Mouse (Mus musculus) spleen, embryonic (tissue): ENCODE data around the gene Pla2g1b.

Source experiments
- CTCF ChIA-PET: fragments of 350-600 bp; sonication (Branson Sonifier 250); formaldehyde crosslinking; loops from one replicate; lab custom pipeline; 2022; lab: Charles Lee

The Pla2g1b gene

DNA sequence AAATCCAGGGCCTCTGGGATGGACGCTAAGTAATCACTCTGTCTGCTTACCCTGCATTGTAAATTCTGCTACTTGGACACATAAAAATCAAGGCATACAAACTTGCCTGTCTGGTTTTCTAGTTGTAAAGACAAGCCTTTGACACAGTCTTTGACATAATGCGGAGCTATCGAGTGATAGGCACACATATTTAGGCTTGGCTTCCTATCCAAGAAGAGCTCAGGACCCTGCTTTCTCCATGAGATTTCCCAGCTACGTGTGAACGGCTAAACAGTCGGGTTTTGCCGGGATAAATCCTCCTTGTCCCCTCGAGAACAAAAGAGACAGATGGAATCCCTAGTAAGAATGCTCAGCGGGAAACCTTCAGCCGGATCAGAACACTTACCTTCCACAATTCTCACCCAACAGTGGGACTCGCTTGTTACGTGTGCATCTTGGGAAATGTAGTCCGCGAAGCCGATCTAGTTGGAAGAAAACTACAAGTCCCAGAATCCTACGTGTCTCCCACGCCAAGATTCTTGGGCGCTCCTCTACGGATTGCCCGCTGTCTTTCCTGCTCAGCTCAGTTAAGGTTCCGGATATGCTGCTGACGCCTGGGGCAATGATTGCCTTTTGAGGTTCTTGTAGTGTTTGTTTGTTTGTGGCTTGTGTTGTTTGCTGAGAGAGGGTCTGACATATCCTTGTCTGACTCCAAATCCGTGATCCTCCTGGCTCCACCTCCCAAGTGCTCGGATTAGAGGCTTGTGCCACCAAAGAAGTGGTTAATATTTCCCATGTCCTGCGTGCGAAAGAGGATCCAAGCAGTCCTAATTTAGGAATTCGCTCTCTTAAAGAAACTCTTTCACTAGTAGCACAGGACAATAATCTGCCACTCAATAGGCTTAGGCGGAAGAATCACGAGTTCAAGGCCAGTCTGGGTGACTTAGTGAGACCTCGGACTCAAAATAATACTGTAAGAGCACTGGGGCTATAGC is 18.2 kb downstream of the Pla2g1b start, which contains the start of gene Sirt4:
TSS of gene Sirt4 (minus strand) at position 779 of the 974 bp plus-strand sequence.
- CTCF ChIA-PET = interaction anchor here (0.7 to 1.1 kb wide), 3 partner anchors 8 to 12 kb away, joined by 3 to 13 read pairs (median 3); no protein-coding TSS in a partner anchor

DNA sequence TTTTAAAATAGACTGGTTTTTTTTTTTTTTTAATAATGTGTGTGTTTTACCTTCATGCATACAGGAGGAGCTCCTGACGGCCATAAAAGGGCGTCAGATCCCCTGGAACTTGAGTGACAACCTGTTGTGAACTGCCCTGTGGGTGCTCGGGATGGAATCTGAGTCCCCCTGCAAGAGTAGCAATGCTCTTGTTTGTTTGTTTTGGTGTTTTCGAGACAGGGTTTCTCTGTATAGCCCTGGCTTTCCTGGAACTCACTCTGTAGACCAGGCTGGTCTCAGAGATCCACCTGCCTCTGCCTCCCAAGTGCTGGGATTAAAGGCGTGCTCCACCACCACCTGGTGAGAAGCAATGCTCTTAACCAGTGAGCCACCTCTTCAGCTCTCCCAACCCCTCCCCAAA is 18.9 kb downstream of the Pla2g1b start:
- CTCF ChIA-PET = interaction anchor here (0.7 kb wide), 1 partner anchor 9 kb away, joined by 13 read pairs; no protein-coding TSS in a partner anchor

DNA sequence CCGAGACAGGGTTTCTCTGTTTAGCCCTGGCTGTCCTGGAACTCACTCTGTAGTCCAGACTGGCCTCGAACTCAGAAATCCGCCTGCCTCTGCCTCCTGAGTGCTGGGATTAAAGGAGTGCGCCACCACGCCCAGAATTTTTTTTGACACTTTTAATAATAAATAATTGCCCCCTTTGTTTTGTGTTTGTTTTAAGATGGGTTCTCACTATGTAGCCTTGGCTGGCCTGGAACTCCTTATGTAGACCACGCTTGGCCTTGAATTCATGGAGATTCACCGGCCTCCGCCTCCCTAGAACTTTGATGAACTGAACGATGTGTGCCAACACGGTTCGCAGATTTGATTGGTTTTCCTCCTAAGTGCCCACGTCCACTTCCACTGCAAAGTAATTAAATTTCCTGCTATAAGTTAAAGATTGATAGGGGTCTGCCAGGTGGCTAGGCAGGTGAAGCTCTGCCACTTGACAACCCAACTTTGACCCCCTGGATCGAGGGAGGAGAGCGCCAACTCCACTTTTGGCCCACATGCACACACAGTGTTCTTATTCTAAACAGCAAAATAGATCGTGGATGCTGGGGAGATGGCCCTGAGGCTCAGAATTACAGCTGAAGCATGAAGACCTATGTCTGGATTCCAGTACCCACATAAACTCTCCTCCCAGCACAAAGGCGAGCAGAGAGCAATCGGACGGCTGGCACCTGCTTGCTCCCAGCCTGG is 19.6 kb downstream of the Pla2g1b start:
- CTCF ChIA-PET = interaction anchor here (0.7 kb wide), 1 partner anchor 9 kb away, joined by 13 read pairs; no protein-coding TSS in a partner anchor

DNA sequence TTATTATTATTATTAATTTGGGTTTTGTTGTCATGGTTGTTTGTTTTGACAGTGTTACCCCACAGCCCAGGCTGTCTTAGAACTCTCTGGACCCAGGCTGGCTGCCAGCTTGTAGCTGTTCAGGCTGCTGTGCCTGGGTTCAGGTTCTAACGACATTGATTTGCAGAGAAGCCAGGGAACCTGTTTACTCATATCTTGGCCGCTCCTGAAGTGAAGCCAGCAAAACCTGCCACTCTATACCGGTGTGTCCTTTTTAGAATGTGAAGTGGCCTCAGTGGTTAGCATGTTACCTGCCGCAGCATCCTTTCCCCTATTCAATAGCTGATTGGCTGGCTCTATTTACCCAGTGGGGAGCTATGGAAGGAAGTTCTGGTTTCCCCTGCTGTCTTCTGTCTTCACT is 20.7 kb downstream of the Pla2g1b start:
- CTCF ChIA-PET = no interaction called here

DNA sequence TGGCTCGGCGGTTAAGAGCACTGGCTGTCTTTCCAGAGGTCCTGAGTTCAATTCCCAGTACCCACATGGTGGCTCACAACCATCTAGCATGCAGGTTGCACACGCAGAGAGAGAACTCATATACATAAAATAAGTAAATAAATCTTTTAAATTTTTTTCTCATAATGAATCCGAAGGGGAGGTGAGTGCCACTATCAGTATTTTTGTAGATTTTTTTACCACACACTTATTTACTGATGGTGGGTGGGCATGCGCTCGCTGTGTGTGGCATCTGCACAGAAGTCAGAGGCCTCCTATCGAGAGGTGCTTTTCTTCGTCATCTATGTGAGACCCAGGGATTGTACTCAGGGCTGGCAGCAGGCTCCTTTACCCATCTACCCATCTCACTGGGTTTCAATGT is 21.3 kb downstream of the Pla2g1b start:
- CTCF ChIA-PET = no interaction called here

DNA sequence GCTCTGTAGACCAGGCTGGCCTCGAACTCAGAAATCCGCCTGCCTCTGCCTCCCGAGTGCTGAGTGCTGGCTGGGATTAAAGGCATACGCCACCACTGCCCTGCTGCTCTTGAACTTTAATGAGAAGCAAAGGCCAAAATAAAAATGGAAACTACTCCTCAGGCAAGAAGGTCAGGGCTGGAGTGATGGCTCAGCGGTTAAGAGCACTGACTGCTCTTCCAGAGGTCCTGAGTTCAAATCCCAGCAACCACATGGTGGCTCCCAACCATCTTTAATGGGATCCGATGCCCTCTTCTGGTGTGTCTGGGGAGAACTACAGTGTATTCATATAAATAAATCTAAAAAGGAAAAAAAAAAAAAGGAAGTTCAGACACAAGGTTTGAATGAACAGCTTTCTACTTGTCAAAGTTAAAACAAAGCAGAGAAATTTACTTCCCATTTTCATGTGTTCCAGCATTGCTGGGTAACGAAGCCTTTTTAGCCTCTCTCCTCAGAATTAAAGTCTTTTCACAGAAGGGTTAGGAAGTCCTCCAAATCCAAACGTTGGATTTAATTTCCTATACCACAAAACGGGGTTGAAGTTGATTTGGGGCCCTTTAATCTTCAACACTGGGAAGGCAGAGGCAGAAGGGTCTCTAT is 22.0 kb downstream of the Pla2g1b start:
- CTCF ChIA-PET = no interaction called here

DNA sequence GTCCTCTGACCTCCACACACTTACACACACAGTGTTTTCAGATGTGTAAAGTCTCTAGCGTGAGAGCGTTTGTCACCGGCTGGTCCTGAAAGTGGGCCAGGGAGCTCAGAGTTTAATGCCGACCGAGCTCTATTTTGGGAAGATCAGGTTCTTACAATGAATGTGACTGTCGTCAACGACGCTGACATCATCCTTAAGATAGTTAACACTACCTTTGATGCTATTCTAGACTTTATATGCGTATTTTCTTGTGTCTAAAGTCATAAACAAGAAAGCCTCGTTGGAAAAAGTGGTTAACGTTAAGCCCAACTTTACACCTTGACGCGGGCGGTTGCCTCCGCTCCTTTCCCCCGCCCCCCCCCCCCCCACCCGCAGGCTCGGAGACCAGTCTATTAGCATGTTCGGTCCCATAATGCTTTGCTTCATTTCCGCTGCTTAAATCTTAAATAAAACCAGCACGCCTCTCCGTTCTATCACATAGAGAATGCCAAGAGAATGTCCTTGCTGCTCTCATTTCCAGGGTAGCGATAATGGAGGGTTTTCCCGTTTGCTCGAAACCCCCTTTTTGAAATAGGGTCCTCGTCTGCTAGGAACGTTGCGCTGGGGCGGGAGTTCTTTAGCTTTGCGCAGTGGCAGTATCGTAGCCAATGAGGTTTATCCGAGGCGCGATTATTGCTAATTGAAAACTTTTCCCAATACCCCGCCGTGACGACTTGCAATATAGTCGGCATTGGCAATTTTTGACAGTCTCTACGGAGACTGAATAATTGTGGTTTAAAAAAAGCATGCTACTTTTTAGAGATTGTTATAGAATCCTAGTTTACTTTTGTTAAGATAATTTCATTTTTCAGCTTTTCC is 23.0 kb downstream of the Pla2g1b start:
- CTCF ChIA-PET = interaction anchor here (0.7 kb wide), 1 partner anchor 14 kb away, joined by 13 read pairs; no protein-coding TSS in a partner anchor

DNA sequence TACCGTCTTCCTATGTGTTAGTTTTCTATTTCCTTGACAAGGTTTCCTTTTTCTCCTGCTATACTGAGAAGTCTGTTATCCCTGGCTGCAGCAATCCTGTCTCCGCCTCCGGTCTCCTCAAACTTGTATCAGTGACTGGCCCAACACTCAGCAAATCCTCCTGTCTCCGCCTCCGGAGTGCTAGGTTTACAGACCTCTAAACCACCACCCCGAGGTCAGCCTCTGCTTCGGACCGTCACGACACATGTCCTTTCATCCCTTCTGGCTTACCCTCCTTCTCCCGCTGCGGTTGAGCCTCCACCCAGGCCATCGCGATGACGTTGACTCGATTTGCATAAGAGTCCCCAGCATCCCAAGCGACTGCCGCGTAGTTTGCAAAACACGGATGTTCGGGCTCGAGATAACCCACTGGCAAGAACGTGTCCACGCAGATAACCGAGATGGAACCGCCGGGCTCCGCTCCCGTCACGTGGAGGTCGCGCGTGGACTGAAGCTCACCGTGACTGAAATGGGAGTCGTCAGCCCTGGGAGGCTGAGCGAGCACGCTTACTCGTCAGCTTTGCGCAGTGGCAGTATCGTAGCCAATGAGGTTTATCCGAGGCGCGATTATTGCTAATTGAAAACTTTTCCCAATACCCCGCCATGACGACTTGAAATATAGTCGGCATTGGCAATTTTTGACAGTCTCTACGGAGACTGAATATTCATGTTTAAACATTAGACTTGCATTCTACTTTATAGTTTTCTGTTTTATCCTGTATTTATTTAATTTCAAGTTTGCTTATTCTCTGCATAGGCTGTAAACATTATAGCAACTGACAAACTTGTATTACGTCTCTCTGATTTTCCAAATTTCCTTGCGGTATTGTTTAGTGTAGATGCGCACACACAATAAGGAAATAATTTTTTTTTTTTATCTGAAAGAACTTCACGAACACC is 23.9 kb downstream of the Pla2g1b start:
- CTCF ChIA-PET = interaction anchor here (1.1 kb wide), 1 partner anchor 49 kb away, joined by 7 read pairs; no protein-coding TSS in a partner anchor

DNA sequence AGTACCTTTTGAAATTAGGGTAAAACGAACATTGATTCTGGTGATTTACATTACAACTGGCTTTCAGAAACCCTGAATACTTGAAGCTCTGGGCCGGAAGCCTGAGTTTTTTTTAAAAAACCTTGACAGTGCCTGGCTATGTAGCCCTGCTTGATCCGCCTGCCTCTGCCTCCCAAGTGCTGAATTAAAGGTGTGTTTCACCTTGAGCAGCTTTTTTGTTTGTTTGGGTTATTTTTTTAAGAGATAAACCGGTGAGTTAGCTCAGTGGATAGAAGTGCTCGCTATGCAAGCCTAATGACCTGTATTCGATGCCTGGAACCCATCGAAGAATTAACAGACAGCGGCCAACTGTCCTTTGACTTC is 24.6 kb downstream of the Pla2g1b start:
- CTCF ChIA-PET = interaction anchor here (0.9 to 1.1 kb wide), 2 partner anchors 48 to 138 kb away, joined by 3 to 7 read pairs; no protein-coding TSS in a partner anchor

DNA sequence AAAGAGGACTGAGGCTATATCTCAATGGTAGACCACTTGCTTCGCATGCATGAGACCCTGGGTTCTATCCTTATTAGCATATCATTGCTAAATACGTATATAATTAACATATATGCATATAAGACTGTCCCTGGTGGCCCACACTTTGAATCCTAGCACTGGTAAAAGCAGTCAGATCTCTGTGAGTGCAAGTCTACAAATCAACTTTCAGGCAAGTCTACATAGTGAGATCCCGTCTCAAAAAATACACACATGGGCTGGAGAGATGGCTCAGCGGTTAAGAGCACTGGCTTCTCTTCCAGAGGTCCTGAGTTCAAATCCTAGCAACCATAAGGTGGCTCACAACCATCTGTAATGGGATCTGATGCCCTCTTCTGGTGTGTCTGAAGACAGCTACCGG is 25.0 kb downstream of the Pla2g1b start:
- CTCF ChIA-PET = interaction anchor here (0.9 to 1.5 kb wide), 2 partner anchors 17 to 138 kb away, joined by 3 to 5 read pairs; no protein-coding TSS in a partner anchor

DNA sequence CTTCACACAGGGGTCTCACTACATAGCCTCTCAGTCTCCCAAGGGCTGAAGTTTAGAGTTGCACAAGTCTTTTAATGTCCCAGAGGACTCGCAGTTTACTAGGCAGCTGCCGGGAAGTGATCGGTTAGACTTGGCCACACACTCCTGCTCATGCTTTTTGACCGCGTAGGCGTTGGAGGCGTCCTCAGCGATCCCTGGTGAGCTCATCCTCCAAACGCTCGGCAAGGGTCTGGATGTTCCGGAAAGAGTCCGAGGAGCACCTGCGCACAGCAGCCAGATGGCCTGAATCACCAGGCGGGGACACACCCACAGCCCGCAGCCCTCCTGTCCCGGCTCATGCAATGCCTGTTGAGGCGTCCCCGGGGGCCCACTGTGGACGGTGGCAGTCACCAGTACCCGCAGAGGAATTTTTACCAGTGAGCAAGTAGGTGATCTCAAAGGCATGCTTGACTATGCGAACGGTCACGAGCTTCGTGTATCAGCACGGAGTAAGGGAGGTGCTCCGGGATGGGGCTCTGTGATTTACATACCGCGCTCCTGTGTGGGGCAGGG is 25.8 kb downstream of the Pla2g1b start:
- CTCF ChIA-PET = interaction anchor here (1.5 kb wide), 1 partner anchor 16 kb away, joined by 5 read pairs; no protein-coding TSS in a partner anchor

DNA sequence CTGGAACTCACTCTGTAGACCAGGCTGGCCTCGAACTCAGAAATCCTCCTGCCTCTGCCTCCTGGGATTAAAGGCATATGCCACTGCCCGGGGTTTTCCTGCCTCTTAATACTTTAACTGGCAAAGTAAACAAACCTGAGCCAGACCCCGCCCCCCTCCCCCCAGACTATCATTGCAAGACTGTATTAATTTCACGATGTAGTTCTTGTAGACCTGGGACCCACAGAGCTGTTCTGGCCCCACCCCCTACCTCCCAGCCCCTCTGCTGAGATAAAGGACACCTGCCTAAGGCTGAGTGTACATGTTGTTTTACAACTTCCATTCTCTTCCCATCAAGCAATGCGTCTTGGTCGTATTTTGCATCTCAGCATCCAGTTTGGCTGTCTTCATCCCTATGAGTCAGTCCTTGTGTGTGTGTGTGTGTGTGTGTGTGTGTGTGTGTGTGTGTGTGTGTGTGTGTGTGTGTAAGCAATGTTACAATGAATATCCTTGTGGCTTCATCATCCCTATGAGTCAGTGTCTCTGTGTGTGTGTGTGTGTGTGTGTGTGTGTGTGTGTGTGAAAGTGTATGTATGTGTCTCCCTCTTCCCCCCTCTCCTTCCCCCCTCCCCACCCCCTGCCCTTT is 26.8 kb downstream of the Pla2g1b start:
- CTCF ChIA-PET = interaction anchor here (0.8 to 1.5 kb wide), 2 partner anchors 15 to 19 kb away, joined by 5 to 6 read pairs; no protein-coding TSS in a partner anchor

DNA sequence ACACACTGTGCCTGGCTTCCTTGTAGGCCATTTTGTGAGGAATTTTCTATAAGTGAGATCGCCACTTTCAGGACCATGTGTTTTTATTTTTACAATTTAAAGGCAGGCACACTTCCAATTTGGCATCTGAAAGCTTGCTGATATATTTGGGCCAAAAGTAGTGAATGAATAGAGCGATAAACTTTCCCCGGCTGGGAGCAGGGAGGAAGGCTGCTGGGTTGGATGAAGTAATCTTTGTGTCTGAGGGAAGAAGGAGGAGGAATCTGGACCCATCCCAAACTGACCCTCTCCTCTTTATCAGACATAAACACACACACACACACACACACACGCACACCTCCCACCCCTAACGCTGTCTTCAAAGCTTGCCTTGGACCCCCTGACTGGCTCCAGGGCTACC is 27.4 kb downstream of the Pla2g1b start:
- CTCF ChIA-PET = interaction anchor here (0.8 kb wide), 1 partner anchor 18 kb away, joined by 6 read pairs; no protein-coding TSS in a partner anchor

DNA sequence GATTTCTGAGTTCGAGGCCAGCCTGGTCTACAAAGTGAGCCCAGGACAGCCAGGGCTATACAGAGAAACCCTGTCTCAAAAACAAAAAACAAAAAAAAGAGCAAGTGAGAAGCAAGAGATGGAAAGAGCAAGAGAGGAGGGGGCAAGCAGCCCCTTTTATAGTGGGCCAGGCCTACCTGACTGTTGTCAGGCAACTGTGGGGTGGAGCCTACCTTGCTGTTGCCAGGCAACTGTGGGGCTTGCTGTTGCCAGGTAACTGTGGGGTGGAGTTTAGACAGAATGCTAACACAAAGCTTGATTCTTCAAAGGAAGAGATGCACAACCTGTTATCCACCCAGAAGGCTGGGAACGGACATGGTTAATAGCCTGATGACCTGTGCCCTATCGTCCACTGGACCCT is 29.6 kb downstream of the Pla2g1b start:
- CTCF ChIA-PET = interaction anchor here (0.5 to 0.7 kb wide), 3 partner anchors 10 to 41 kb away, joined by 3 to 12 read pairs (median 3); no protein-coding TSS in a partner anchor

DNA sequence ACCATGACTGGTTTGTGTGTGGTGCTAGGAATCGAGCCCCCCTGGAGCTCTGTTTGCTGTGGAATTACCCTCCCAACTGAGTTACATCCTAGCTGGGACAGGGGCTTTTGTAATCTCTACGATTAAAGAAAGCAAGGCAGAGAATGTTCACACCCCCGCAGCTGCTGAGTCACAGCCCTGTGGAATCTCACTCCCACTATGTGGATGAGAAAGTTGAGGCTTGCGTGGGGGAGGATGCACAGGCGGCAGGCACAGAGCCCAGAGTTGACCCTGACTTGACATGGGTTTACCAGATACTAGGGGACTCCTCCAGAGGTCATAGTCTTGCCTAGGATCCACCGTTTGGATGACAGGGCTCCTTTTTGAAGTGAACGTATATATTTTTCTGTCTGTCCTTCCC is 31.0 kb downstream of the Pla2g1b start:
- CTCF ChIA-PET = no interaction called here

DNA sequence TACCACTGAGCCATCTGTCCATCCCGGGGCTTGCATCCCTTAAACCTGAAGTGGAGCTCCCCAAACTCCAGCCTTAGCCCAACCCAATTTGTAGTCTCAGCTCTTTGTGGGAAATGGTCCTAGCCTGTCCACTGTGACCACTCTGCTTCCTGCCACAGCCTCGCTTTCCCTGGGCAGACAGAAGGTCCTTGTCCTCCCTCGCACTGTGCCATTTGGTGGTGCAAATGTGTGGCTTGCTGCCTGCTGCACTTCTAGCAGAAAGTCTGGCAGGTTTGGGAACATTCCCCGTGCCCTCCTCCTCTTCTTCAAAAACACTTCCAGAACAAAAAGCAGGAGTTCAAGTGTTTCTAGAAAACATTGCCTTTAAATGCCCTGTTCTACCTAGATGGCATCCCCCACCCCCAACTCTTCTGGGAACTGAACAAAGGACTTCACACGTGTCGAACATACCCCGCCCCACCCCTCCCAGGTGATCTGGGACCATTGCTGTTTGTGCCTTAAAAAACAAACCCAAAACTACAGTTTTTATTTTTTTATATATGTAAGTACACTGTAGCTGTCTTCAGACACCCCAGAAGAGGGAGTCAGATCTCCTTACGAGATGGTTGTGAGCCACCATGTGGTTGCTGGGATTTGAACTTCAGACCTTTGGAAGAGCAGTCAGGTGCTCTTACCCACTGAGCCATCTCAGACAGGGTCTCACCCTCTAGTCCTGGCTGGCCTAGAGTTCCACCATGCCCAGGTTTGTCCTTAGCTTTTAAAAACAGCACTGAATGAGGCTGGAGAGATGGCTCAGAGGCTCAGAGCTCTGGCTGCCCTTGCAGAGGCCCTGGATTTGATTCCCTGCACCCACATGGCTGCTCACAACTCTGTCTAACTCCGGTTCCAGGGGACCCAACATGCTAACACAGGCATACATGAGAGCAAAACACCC is 32.5 kb downstream of the Pla2g1b start:
- CTCF ChIA-PET = no interaction called here

DNA sequence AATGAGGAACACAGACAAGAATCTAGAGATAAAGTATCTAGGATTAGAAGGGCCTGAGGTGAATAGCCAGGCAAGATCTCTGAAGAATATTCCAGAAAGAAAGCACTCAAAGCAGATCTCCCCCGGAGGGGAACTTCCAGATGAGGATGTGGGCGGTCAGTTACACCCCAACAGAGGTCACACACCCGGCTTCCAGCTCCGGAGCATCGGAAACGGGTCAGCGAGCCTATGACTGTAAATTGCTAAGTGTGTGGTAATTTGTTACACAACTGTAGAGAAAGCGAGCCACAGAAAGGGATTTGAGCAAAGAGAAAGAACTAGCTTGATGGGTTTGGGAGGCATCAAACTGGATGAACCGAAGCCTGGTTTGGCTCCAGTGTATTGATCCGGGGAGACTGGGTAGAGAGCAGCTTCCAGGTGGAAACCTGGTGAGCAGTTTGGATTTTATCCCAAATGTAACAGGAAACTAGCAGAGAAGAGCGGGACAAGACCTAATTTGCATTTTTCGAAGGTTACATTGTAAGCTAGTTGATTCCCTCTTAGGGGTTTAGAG is 34.4 kb downstream of the Pla2g1b start:
- CTCF ChIA-PET = interaction anchor here (0.5 kb wide), 1 partner anchor 46 kb away, joined by 3 read pairs; no protein-coding TSS in a partner anchor
